Mouse (Mus musculus): ENCODE results near the gene Ccdc97. TPM values are rescaled to one million over a fixed set of nuclear protein-coding genes. Genes with fewer than 3 reads are reported as not detected.

The Ccdc97 gene
- total and polyA plus RNA-seq, 3 experiments = 11.7 to 63.1 (median 52.8) TPM

- ATAC-seq (ENCODE audit: extremely low read depth, insufficient number of reproducible peaks, low FRiP score, poor library complexity, severe bottlenecking) (peak; percentile 55), DNase-seq (ENCODE audit: low spot score) (peak; percentile 78)
- H3K4me1 ChIP-seq (ENCODE audit: insufficient read depth, low read depth, low read length) = peaks cover 29% of the 10 kb centered on the region
- no peaks in the 10 kb centered on the region for H3K9me3 ChIP-seq (replicated peaks)
- peaks cover 23% of the 10 kb centered on the region for H3K36me3 ChIP-seq (replicated peaks)
- H3K4me3 ChIP-seq (ENCODE audit: low read depth, low read length) = peak overlapping the region; percentile 95
- peaks cover 31% of the 10 kb centered on the region for H3K27me3 ChIP-seq (ENCODE audit: insufficient read depth, low read length)
- TF ChIP-seq CTCF (IDR thresholded peaks at IDR 0.05; ENCODE audit: low read depth, low read length) (no peak), GATA1 (IDR thresholded peaks at IDR 0.05; ENCODE audit: borderline replicate concordance, low read length) (no peak), POLR2AphosphoS5 (IDR thresholded peaks at IDR 0.05; ENCODE audit: insufficient replicate concordance, low read depth, low read length) (no peak), GATA2 (IDR thresholded peaks at IDR 0.05; ENCODE audit: borderline replicate concordance, low read depth, low read length) (no peak), TAL1 (conservative IDR thresholded peaks at IDR 0.05; ENCODE audit: low read depth, low read length) (no peak)
Observed at GRCm38 (mm10) chr7:25756011-25756410, 37.1 kb upstream of the Ccdc97 start.

GRCm38 (mm10) chr7:25755468-25755833 lies 36.6 kb upstream of the Ccdc97 start:
- peak; percentile 17; the same call in 1 of the 2 replicates for ATAC-seq (ENCODE audit: extremely low read depth, insufficient number of reproducible peaks, low FRiP score, poor library complexity, severe bottlenecking)
- Histone ChIP-seq H3K4me3 (ENCODE audit: low read depth, low read length) (peak overlapping the region; percentile 95), H3K36me3 (replicated peaks) (peaks cover 28% of the 10 kb centered on the region), H3K9me3 (replicated peaks) (no peaks in the 10 kb centered on the region), H3K4me1 (ENCODE audit: insufficient read depth, low read depth, low read length) (peaks cover 32% of the 10 kb centered on the region), H3K27me3 (ENCODE audit: insufficient read depth, low read length) (peaks cover 26% of the 10 kb centered on the region)
- no peak for TF ChIP-seq POLR2AphosphoS5 (IDR thresholded peaks at IDR 0.05; ENCODE audit: insufficient replicate concordance, low read depth, low read length)
- TF ChIP-seq CTCF (IDR thresholded peaks at IDR 0.05; ENCODE audit: low read depth, low read length) = no peak
- no peak for TF ChIP-seq GATA1 (IDR thresholded peaks at IDR 0.05; ENCODE audit: borderline replicate concordance, low read length)
- no peak for TF ChIP-seq TAL1 (conservative IDR thresholded peaks at IDR 0.05; ENCODE audit: low read depth, low read length)
- no peak for TF ChIP-seq GATA2 (IDR thresholded peaks at IDR 0.05; ENCODE audit: borderline replicate concordance, low read depth, low read length)
- DNase-seq (ENCODE audit: low spot score) = no peak

- H3K36me3 ChIP-seq (replicated peaks) = peaks cover 32% of the 10 kb centered on the region
- TF ChIP-seq TAL1 (conservative IDR thresholded peaks at IDR 0.05; ENCODE audit: low read depth, low read length) (no peak), CTCF (IDR thresholded peaks at IDR 0.05; ENCODE audit: low read depth, low read length) (no peak), GATA2 (IDR thresholded peaks at IDR 0.05; ENCODE audit: borderline replicate concordance, low read depth, low read length) (no peak), GATA1 (IDR thresholded peaks at IDR 0.05; ENCODE audit: borderline replicate concordance, low read length) (no peak), POLR2AphosphoS5 (IDR thresholded peaks at IDR 0.05; ENCODE audit: insufficient replicate concordance, low read depth, low read length) (no peak)
- peak; percentile 95 for DNase-seq (ENCODE audit: low spot score)
Observed at GRCm38 (mm10) chr7:25754738-25755467, 36.0 kb upstream of the Ccdc97 start, which contains the start of gene Hnrnpul1. TSS of gene Hnrnpul1 (minus strand) at chr7:25754757.

GRCm38 (mm10) chr7:25754439-25754737 lies 35.5 kb upstream of the Ccdc97 start:
- H3K9me3 ChIP-seq (replicated peaks) = no peaks in the 10 kb centered on the region
- peaks cover 38% of the 10 kb centered on the region for H3K36me3 ChIP-seq (replicated peaks)
- TF ChIP-seq GATA2 (IDR thresholded peaks at IDR 0.05; ENCODE audit: borderline replicate concordance, low read depth, low read length) (no peak), GATA1 (IDR thresholded peaks at IDR 0.05; ENCODE audit: borderline replicate concordance, low read length) (no peak), CTCF (IDR thresholded peaks at IDR 0.05; ENCODE audit: low read depth, low read length) (no peak), POLR2AphosphoS5 (IDR thresholded peaks at IDR 0.05; ENCODE audit: insufficient replicate concordance, low read depth, low read length) (no peak)

More at GRCm38 (mm10) chr7:25754738-25755467, 36.0 kb upstream of the Ccdc97 start, which contains the start of gene Hnrnpul1:
- peak; percentile 71 for ATAC-seq (ENCODE audit: extremely low read depth, insufficient number of reproducible peaks, low FRiP score, poor library complexity, severe bottlenecking)
- H3K27me3 ChIP-seq (ENCODE audit: insufficient read depth, low read length) = peaks cover 21% of the 10 kb centered on the region
- H3K9me3 ChIP-seq (replicated peaks) = no peaks in the 10 kb centered on the region
- H3K4me3 ChIP-seq (ENCODE audit: low read depth, low read length) = peak within 1 kb of the TSS; percentile 95
- peaks cover 32% of the 10 kb centered on the region for H3K4me1 ChIP-seq (ENCODE audit: insufficient read depth, low read depth, low read length)

GRCm38 (mm10) chr7:25753643-25754438 lies 35.0 kb upstream of the Ccdc97 start:
- peak overlapping the region; percentile 95 for H3K4me3 ChIP-seq (ENCODE audit: low read depth, low read length)
- peak; percentile 14 for DNase-seq (ENCODE audit: low spot score)
- H3K27me3 ChIP-seq (ENCODE audit: insufficient read depth, low read length) = peaks cover 12% of the 10 kb centered on the region
- TF ChIP-seq POLR2AphosphoS5 (IDR thresholded peaks at IDR 0.05; ENCODE audit: insufficient replicate concordance, low read depth, low read length) (no peak), TAL1 (conservative IDR thresholded peaks at IDR 0.05; ENCODE audit: low read depth, low read length) (no peak), CTCF (IDR thresholded peaks at IDR 0.05; ENCODE audit: low read depth, low read length) (no peak), GATA2 (IDR thresholded peaks at IDR 0.05; ENCODE audit: borderline replicate concordance, low read depth, low read length) (no peak), GATA1 (IDR thresholded peaks at IDR 0.05; ENCODE audit: borderline replicate concordance, low read length) (no peak)
- H3K36me3 ChIP-seq (replicated peaks) = peaks cover 43% of the 10 kb centered on the region
- peaks cover 38% of the 10 kb centered on the region for H3K4me1 ChIP-seq (ENCODE audit: insufficient read depth, low read depth, low read length)
- ATAC-seq (ENCODE audit: extremely low read depth, insufficient number of reproducible peaks, low FRiP score, poor library complexity, severe bottlenecking) = no peak
- no peaks in the 10 kb centered on the region for H3K9me3 ChIP-seq (replicated peaks)

More at GRCm38 (mm10) chr7:25754439-25754737, 35.5 kb upstream of the Ccdc97 start:
- DNase-seq (ENCODE audit: low spot score) = no peak
- peaks cover 18% of the 10 kb centered on the region for H3K27me3 ChIP-seq (ENCODE audit: insufficient read depth, low read length)
- peaks cover 33% of the 10 kb centered on the region for H3K4me1 ChIP-seq (ENCODE audit: insufficient read depth, low read depth, low read length)
- ATAC-seq (ENCODE audit: extremely low read depth, insufficient number of reproducible peaks, low FRiP score, poor library complexity, severe bottlenecking) = no peak
- peak overlapping the region; percentile 95 for H3K4me3 ChIP-seq (ENCODE audit: low read depth, low read length)

GRCm38 (mm10) chr7:25753076-25753475 lies 34.2 kb upstream of the Ccdc97 start:
- no peak for ATAC-seq (ENCODE audit: extremely low read depth, insufficient number of reproducible peaks, low FRiP score, poor library complexity, severe bottlenecking)

More at GRCm38 (mm10) chr7:25753076-25753475, 34.2 kb upstream of the Ccdc97 start:
- peaks cover 46% of the 10 kb centered on the region for H3K4me1 ChIP-seq (ENCODE audit: insufficient read depth, low read depth, low read length)
- TF ChIP-seq TAL1 (conservative IDR thresholded peaks at IDR 0.05; ENCODE audit: low read depth, low read length) (no peak), CTCF (IDR thresholded peaks at IDR 0.05; ENCODE audit: low read depth, low read length) (no peak), GATA1 (IDR thresholded peaks at IDR 0.05; ENCODE audit: borderline replicate concordance, low read length) (no peak), GATA2 (IDR thresholded peaks at IDR 0.05; ENCODE audit: borderline replicate concordance, low read depth, low read length) (no peak), POLR2AphosphoS5 (IDR thresholded peaks at IDR 0.05; ENCODE audit: insufficient replicate concordance, low read depth, low read length) (no peak)
- H3K36me3 ChIP-seq (replicated peaks) = peaks cover 51% of the 10 kb centered on the region
- peak overlapping the region; percentile 95 for H3K4me3 ChIP-seq (ENCODE audit: low read depth, low read length)
- no peaks in the 10 kb centered on the region for H3K9me3 ChIP-seq (replicated peaks)
- peaks cover 6% of the 10 kb centered on the region; the same call in 1 of the 2 replicates for H3K27me3 ChIP-seq (ENCODE audit: insufficient read depth, low read length)
- no peak for DNase-seq (ENCODE audit: low spot score)

Data from G1E (cell line).